Mouse (Mus musculus) left cerebral cortex, postnatal 25 days (tissue): Measurements from ENCODE around the gene Dag1. TPM values are rescaled to one million over a fixed set of nuclear protein-coding genes. Genes with fewer than 3 reads are reported as not detected.

Source experiments
- DNase-seq, 2 experiments: peaks; one replicate each; pipeline ENCODE4 v3.0.0; 2022; ENCODE audit warnings: low spot score in 2 of 2, mixed read lengths in 1 of 2
- intact Hi-C: fragments of 180-260 bp; cut with DNase I; formaldehyde crosslinking; loops from one replicate; pipeline ENCODE4 v1.15.1; 2025
- total RNA-seq, 2 experiments: library from RNA; stranded (reverse); gene quantifications; 2 replicates each; pipeline ENCODE4 v1.2.3; 2021

Gene Dag1
- total RNA-seq, 2 experiments from 2014 or later: 94.7 to 97.9 TPM

DNA sequence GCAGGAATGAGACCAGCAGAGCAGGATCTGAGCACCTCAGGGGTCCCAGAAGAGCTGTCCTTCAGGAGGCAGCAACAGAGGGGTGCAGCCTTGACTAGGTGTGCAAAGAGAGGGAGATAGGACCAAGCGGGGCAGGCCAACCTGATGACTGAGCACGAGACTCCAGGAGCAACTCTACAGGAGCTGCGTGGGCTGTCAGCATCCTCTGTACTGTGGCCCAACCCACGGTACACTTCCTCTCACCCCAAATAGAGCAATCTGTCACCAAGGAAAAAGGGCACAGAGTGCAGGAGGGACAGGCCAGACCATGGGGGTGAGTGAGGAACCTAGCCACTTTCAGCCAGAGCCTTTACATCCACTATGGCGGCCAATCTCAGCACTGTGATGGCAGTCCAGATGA, 107.0 kb downstream of the Dag1 start:
- intact Hi-C loops: loop anchor here (1.0 kb wide), 1 partner anchor 19 kb away; no protein-coding TSS in a partner anchor
- DNase-seq: no peak

DNA sequence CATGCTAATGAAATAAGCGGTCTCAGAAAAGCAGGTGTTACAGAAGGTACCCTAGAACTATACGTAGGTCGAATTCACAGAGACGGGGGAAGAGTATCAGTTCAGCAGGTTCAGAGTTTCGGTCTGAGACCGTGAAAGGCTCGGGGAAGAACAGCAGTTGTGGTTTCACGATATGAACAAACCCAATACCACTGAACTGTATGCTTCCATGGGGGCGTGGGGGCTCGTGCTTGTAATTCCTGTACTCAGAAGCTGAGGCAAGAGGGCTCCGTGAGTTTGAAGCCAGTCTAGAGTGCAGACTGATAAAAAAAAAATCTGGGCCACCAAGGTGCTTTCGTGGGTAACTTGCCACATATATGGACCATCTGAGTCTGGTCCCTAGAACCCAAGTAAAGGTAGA, 108.9 kb downstream of the Dag1 start:
- DNase-seq: no peak
- intact Hi-C loops: no loop called here

Other genes starting within 250 kb of the Dag1 start
- gene Gmppb, start 214.7 kb downstream of the Dag1 start, total RNA-seq: 10 to 100 TPM; 16.7 to 17.5 TPM
- gene Amigo3, start 210.8 kb downstream of the Dag1 start, total RNA-seq: 1 to 10 TPM; 1.7 to 2.2 TPM
- gene Mst1, start 183.5 kb downstream of the Dag1 start, total RNA-seq: not detected
- gene Rnf123, start 180.6 kb downstream of the Dag1 start, total RNA-seq: 10 to 100 TPM; 81.9 to 88.7 TPM
- gene Apeh, start 169.4 kb downstream of the Dag1 start, total RNA-seq: 10 to 100 TPM; 29.8 to 36.9 TPM
- 100 to 1,000 TPM; 261 to 275 TPM for gene Bsn, start 73.6 kb downstream of the Dag1 start, total RNA-seq
- gene Nicn1, start 26.5 kb upstream of the Dag1 start, total RNA-seq: 100 to 1,000 TPM; 113 to 121 TPM
- gene Amt, start 32.9 kb upstream of the Dag1 start, total RNA-seq: 10 to 100 TPM; 31.1 to 35.0 TPM
- gene Rhoa, start 42.2 kb upstream of the Dag1 start, total RNA-seq: 100 to 1,000 TPM; 165 to 175 TPM
- 10 to 100 TPM; 33.2 to 34.6 TPM for gene Tcta, start 42.2 kb upstream of the Dag1 start, total RNA-seq
- 100 to 1,000 TPM; 104 to 106 TPM for gene Gpx1, start 74.9 kb upstream of the Dag1 start, total RNA-seq
- 100 to 1,000 TPM; 117 TPM for gene Usp4, start 83.9 kb upstream of the Dag1 start, total RNA-seq
- 1 to 10 TPM; 2.4 to 3.0 TPM for gene 1700102P08Rik, start 128.8 kb upstream of the Dag1 start, total RNA-seq
- under 1 TPM; 0.32 TPM for gene Ccdc36, start 164.5 kb upstream of the Dag1 start, total RNA-seq
- not detected for gene BC048562, start 172.5 kb upstream of the Dag1 start, total RNA-seq
- gene Ccdc71, start 196.6 kb upstream of the Dag1 start, total RNA-seq: 10 to 100 TPM; 40.3 to 42.2 TPM
- 10 to 100 TPM; 30.3 to 36.7 TPM for gene Klhdc8b, start 197.6 kb upstream of the Dag1 start, total RNA-seq
- gene Lamb2, start 215.8 kb upstream of the Dag1 start, total RNA-seq: 10 to 100 TPM; 30.6 to 31.9 TPM
- gene Usp19, start 226.6 kb upstream of the Dag1 start, total RNA-seq: 100 to 1,000 TPM; 143 to 147 TPM
- 10 to 100 TPM; 75.3 to 84.4 TPM for gene Qars, start 243.7 kb upstream of the Dag1 start, total RNA-seq